Mouse (Mus musculus) lung, adult 18-20 months (tissue): ENCODE results near the gene Epp13.
A peak's percentile ranks its signal among the peaks of the same experiment; 100 is the strongest.
"Not testable (repeated sequence)": the region's sequence is repeated elsewhere in the genome, so short reads cannot be mapped to it uniquely, and the experiment has no call there.

Source experiments
- DNase-seq, 2 experiments: peaks; one replicate each; pipeline ENCODE4 v3.0.0; 2022; ENCODE audit warnings: mixed read lengths in 2 of 2

Epp13 gene

DNA sequence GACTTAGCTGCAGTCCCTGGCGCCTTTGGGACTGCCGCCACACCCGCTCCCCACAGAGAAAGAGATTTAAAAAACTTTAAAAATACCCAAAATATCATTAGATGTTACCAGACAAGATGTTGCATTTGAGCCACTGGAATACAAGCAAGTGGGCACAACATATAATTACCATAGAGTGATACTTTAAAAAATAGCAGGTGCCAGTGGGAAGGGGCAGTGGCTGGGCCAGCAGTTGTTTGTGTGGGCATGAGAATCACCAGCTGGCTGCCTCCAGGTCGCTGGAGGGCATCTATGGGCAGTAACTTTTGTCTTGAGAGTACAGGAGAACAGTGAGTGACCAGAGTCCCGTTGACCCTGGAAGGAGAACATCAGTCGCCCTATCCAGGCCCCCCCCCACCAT is at the start of gene Epp13:
Gene Epp13, plus strand, starts transcription at position 301 of the 400 bp plus-strand sequence.
- no peak for DNase-seq

DNA sequence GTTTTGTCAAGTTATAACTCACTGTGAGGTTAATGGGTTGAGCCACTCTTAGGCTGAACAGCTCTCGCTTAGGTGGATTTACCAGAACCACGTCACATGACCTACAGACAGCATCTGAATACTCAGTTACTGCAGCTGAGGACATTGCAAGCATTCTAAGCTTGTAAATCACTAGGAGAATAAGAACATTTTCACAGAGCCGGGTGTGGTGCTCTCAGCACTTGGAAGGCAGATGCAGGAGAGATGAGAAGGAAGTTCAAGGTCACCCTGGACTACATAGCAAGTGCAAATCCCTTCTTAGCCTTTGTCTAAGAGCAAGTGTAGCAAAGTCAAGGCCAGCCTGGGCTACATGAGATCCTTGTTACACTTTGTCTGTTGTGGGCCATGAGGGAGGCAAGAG is 48.3 kb upstream of the Epp13 start:
- no peak for DNase-seq

DNA sequence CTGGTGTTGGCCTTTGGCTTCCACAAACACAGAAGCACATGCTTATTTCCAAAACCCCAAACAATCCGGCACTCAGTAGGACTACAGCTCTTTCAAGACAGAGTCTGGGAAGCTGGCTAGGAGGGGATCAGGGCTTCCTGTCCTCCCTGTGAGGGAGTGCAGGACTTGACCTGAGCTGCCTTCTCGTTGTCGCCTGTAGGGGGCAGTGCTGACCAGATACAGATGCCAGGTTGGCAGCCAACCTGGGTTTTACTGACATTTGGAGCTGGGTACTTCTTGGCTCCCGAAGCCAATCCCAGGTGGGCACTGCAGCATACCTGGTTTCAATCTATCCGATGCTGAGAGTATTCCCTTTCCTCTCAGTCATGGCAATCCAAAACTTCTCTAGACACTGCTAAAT is 39.4 kb upstream of the Epp13 start:
- DNase-seq, result peak; percentile 27 to 35

DNA sequence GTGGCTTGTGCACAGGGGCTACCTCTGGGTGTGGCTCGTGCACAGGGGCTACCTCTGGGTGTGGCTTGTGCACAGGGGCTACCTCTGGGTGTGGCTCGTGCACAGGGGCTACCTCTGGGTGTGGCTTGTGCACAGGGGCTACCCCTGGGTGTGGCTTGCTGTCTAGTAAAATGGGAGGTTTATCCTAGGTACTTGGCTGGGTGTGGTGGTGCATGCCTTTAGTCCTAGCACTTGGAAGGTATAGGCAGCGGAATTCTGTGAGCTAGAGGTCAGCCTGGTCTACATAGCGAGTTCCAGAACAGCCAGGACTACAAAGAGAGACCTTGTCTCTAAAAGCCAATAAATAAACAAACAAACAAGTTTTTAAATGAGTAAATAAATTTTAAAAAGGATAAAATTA is 37.8 kb upstream of the Epp13 start:
- DNase-seq, result not testable (repeated sequence)

DNA sequence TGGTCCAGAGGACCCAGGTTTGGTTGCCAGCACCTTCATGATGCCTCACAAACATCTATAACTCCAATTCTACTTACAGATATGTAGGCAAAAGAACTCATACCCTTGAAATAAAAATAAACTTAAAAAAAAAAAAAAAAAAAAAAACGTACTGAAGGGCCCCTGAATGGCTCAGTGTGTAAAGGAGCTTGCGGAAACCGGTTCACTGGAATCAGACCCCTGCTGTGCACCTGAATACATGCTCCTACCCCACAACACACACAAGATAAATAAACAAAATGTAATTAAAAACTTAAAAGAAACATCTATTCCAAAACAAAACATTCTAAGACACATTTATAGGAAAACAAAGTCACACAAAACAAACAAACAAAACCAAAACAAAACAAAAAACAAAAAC is 32.4 kb upstream of the Epp13 start:
- DNase-seq, result no peak

DNA sequence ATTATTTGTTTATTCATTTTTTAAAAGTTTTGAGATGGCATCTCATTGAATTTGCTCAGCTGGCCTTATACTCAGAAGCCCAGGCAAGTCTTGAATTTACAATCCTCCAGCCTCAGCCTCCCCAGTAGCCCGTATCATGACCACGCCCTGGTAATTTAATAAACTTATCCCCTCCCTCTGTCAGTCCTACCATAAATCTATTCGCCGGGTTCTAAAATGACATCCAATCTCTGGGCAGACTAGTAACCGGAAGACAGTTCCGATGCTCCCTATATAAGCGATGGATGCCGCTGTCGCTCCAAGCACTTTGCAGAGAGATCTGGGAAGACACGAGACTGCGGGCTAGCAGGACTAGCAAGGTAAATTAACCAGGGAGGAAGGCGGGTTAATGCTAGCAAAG is 30.5 kb upstream of the Epp13 start, which contains the start of gene Zscan5b:
Gene Zscan5b, plus strand, starts transcription at position 301 of the 400 bp plus-strand sequence.
- no peak for DNase-seq

DNA sequence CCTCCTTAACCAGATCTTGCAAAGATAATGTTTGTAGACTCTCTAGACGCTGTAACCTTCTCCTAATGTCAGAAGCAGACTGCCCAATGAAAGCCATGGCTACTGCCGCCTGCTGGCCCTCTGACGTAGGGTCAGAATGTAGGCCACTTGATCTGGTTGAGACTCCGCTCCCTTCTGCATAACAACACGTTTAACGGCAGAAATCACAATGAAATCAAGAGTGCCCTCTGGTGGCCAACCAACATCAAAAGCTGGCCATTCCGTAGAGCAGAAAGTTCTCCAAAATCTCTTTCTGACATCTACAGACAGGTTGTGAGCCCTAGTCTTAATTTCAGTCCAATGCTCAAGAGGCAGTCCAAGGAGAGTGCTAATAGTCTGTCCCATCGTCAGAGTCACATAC is 24.0 kb upstream of the Epp13 start:
- DNase-seq, result peak; percentile 5 to 13

DNA sequence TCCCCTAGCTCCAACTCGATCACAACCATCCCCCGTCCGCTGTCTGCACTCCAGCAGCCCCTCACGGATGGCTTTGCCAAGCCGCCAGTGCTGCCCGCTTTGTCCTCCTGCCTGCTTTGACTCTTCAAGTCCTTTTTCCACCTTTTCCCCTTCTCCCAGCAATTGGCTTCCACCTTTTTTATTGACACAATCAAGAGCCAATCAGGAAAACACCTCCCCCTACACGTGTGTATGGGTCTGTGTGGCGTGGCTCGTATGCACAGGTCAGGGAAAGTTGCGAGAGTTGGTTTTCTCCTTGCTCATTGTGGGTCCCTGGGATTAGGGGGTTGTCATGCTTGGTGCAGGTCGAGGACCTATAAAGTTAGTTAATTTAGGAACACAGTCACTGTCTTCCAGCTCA is 12.7 kb upstream of the Epp13 start:
- DNase-seq, result peak in 1 of 2 experiments; percentile 26

DNA sequence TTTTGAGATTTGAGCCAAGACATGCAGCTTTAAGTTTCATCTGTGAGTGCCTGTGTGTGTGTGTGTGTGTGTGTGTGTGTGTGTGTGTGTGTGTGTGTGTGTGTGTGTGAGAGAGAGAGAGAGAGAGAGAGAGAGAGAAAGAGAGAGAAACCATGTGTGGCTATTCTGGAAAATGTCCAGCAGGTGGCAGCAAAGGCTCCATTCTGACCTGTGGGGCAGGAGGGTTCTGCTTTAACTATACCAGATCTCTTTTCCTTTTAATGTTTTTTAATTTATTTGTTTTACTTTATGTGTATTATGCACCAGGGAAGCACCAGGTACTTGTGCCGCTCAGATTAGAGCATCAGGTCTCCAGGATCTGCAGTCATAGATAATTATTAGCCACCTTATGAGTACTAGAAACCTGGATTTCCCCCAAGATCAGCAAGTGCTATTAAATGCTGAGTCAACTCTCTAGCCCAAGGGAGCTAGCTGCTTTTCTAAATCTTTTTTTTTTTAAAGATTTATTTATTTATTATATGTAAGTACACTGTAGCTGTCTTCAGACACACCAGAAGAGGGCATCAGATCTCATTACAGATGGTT is 11.6 kb upstream of the Epp13 start:
- DNase-seq, result peak; percentile 12 to 39

DNA sequence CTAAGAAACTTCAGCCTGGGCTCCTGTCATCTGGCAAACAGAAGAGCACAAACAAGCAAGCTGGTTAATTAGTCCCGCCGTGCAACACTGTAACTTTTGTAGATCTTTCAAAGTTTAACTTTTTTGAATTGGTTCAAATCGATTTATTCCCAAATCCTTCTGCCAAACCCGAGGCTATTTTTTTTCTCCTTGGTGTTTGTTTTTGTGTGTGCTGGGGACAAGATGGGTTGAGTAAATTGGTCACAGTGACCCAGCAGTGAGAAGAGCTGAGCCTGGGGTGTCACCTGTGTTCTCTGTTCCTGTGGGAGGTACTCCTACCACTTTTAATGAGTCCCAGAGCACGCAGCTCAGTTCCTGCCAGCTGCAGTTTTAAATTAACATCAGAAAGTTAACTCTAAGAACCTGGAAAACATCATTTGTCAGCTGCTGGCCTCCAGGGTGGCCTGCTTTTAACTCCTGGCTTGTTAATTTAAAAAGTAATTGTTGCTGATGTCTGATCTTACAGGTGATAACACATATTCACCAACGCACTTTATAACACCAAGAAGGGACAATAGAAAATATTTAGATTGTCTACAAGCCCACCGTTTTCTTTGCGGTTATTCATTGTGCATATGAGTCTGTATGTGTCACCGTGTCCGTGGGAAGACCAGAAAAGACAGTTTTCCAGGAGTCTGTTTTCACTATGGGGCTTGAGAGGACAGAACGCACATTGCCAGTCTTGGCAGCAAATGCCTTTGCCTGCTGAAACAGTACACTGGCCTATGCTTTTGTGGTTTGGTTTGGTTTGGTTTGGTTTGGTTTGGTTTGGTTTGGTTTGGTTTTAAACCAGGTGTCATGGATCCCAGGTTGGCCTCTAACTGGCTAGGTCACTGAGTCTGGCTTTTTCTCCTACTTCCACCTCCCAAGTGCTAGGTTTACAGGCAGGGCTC is 7.9 kb upstream of the Epp13 start:
- DNase-seq, result no peak

DNA sequence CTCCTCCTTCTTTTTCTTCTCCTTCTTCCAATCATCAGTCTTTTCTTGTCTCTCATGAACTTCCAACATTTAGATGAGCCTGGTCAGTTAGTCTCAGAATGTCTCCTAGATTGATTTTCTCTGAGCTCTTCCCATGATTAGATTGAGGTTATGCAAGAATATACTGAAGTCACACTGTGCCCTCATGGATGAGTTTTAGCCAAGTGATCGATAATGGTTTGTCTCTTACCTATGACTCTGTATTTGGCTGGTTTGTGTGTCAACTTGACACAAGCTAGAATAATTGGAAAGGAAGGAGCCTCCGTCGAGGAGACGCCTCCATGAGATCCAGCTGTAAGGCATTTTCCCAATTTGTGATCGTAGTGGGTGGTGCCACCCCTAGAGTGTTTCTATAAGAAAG is 1.9 kb downstream of the Epp13 start:
- no peak for DNase-seq

DNA sequence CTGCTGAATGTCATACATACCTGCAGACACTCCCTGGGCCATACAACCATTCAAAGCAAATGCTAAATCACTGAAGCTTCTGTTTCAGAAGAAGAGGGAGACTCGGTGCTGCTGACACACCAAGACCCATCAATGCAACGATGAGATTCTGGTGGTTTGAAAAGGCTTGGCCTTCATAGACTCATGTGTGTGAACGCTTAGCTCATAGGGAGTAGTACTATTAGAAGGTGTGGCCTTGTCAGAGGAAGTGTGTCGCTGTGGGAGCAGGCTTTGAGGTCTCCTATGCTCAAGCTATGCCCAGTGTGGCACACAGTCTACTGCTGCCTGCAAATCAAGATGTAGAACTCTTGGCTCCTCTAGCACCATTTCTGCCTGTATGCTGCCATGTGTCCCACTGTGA is 4.9 kb downstream of the Epp13 start:
- no peak for DNase-seq

DNA sequence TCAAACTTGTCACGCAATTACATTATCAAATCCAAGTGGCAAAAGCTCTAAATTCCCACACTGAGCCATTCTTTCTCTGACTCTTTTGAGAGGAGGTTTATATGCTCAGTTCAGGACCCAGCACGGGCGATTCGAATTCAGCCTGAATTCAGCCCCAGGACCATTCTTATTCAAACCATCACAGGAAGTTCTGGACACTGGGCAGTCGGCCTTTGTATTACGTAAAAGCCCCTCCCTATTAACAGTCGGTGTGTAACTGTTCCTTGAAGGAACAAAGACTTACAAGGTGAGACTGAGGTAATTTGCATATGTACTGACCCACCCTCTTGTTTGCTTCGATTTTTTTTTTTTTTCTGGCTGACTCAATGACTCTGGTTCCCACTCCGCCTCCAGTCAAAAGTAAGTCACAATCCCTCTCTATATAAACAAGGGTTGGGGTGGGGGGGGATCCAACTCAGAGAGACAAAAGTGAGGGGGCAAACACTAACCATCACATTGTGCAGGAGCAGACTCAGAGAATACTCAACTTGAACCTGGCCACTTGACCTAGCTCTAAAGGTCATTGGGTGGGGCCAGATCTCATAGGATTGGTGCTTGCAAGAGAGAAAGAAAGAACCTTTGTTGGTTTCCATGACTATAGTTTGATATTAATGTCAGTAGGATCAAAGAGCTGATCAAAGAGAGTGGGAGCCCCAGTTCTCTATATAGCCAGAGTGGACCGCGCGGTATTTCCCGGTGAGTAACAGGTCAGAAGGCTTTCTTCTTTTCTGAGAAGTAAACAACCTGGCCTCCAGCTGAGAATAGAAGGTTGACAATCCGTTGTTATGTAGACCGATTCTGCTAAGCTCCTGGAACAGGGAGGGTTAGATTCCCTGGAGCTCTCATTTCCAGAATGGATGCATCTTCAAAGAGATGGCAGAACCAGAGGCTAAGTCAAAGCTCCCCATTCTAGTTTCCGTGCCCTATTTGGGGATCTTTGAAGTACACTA is 6.0 kb downstream of the Epp13 start:
- no peak for DNase-seq

DNA sequence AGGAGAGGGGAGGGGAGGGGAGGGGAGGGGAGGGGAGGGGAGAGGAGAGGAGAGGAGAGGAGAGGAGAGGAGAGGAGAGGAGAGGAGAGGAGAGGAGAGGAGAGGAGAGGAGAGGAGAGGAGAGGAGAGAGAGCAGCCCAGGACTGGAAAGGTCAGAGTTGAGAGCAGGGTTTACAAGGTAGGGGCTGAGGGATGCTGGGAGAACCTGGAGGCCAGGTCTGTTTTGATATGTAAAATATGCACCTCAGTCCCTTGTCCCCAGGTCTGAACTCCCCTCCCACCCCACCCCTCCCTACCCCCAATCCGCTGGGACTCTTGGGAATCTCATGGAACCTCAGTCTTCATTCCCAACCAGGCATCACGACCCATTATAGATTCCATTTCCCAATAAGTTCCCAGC is 7.5 kb downstream of the Epp13 start:
- DNase-seq, result not testable (repeated sequence)

DNA sequence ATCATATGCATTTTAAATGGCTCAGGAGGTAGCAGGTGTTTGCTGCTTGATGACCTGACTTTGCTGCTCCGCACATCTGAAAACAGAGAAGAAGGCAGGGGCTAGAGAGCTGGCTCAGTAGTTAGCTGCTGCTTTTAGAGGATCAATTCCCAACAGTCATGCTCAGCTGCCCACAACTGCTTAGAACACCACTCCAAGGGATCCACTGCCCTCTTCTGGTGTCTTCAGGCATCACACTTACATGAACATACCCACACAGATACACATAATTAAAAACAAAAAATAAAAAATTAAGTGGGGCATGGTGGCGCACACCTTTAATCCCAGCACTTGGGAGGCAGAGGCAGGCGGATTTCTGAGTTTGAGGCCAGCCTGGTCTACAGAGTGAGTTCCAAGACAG is 9.6 kb downstream of the Epp13 start:
- no peak for DNase-seq

DNA sequence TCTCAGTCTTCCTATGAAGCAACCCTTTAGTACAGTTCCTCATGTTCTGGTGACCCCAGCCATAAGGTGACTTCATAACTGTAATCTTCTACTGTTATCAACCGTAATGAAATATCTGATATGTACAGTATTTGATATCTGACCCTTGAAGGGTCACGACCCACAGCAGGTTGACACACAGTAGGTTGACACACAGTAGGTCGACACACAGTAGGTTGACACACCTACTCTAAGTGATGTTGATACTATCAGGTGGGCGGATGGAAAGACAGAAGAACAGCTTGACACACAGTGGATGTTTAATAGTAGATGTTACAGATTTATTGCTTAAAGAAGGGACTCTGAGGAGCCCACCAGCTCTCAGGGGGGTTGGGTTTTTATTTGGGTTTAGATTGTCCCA is 10.5 kb downstream of the Epp13 start:
- DNase-seq, result no peak

DNA sequence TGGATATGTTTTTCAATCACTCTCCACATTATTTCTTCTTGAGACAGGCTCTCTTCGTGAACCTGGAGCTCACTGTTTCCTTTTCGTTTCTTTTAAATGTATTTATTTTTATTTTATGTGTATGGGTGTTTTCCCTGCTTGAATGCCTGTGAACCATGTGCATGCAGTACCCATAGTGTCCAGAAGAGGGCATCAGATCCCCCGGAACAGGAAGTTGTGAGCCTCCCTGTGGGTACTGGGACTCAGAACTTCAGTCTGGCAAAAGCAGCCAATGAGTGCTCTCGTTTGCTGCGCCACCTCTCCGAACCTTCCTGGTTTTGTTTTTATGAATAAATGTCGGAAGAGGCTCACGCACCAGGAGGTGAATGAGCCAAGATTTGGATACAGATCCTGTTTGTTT is 13.2 kb downstream of the Epp13 start:
- DNase-seq, result peak in 1 of 2 experiments; percentile 11

DNA sequence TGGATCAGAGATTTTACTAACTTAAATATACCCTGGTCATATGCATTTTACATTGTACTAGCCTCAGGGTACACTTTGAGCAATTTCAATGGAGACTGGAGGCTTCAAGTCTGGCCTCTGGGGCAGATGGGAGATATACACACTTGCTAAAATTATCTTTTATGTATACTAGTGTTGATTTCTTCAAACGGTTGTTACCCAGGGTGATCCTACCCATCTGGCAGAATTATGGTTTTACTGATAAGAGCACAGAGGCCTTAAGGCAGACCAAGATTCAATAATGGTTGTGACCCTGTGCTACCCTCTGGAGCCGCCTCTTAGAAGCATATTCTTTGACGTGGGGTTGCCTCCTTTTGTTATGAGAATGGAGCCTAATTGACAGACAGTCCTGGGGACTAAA is 25.4 kb downstream of the Epp13 start:
- DNase-seq, result no peak

DNA sequence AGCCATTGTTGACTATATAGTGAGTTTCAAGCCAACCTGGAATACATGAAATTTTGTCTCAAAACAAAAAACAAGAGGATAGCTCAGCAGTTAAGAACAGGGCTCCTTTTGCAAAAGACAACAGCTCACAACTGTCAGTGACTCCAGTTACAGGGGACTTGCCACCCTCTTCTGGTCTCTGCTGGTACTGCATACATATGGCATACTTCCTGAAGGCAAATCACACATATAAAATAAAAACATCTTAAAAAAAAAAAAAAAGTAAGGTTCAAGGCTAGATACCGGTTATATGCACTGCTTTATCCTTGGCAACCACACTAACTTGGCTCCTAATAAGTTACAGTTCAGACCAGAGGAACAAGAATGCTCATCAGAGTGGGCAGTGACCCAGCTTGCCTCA is 30.2 kb downstream of the Epp13 start:
- peak; percentile 62 to 79 for DNase-seq

DNA sequence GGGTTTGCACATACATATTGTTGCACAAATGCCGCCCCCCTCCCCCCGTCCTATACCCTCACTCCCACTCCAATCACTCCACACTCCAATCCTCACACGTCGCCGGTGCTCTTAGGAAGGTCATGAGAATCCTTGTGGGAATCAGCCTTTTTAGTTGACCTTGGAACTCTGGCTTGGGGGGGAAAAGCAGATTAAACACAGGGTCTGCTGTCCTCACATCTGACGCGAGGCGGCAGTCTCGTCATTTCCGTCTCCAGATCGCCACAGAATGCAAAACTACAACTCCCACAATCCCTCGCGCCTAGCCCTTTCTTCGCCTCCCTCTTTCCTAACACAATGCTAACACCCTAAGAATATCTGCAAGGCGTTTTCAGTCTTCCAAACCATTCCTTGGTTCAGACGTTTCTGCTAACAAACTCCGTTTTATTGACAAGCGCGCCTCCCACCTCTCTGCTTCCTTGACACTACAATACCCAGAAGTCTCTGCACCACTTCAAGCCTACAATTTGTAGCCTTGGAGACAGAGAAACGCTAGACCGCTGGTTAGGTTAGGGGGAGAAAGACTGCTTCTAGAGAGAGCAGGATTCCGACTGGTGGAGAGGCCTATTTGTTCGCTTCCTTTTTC is 31.1 kb downstream of the Epp13 start:
- DNase-seq, result peak; percentile 80 to 83

DNA sequence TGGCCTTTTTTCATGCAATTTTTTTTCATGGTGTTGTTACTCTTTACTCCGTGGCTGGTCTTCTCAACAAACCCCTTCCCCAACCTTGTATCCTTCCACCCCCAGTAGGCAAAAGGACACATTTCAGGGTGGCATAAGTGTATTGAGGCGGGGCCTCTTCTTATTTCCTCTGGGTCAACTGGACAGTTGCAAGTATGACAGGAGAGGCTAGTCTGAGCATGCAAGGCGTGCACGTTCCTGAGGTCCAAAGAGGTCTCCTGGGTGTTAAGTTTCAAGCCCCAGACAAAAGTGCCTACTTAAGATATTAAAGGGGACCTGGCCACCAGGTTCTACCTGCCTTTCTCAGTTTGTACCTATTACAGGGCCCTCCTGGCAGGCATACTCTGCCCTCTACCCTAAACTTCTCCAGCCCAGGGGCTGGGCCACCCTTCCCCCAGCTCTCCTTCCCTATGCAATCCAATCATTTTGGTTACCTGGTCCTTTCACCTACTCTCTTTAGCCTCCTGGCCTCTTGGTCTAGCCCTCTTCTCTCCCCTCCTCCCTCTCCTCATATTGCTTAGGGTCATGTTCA is 32.0 kb downstream of the Epp13 start:
- peak; percentile 14 to 40 for DNase-seq

DNA sequence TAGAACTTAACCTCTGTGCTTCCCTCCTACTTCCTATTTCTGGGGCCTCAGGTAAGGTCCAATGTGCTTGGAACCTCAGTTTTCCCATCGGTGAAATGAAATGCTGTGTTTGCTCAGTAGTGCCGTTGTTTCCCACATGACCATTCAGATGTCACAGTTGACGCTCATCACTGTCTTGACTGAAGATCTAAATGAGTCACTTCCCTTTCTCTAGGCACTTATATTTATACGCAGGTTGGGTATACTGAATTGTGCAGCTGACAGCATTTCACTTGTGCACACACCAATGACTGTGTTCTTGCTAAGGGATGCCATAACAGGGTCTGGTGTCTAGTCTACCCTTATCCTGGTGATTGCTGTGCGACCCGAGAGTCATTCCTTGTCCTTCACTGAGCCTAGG is 32.9 kb downstream of the Epp13 start:
- no peak for DNase-seq
